Mouse (Mus musculus): ENCODE data around the gene C2cd5.

Gene C2cd5

DNA sequence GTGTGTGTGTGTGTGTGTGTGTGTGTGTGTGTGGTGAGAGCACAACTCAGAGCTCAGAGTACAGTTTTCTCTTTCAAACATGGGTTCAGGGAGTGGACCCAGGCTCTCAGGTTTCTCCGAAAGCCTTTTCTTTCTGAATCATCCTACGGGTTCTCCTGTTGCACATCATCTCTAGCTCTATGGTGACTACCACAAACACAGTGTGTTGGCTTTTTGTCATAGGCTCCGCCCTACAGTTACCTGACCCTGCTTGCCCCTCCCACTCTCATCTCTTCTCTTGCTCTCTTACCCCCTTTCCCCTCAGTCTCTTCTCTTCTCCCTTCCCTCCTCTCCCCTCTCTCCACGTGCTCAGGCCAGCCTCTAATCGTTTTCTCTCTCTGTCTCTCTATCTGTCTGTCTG, 15.6 kb upstream of the C2cd5 start:
- DNase-seq (ENCODE audit: low read depth, low spot score), result no peak

DNA sequence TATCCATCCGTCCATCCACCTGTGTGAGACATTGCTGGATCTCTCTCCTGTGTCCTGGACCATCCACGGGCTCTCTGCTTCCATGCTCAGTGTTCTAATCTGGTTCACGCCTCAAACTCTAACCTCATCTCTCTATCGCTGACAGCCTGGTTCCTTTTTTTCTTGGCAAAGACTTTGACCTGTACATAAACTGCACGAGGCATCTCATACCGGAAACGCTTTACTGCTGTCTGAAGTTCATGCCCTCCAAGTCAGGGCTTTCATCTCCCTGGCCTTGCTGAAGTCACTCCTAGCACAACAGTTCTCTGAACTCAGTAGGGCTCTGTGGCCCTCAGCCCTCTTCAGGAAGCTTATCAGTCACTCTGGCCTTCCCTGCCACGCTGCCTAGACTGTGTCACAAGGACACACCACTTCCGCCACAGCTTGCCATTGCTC, 15.1 kb upstream of the C2cd5 start:
- DNase-seq (ENCODE audit: low read depth, low spot score), result no peak

DNA sequence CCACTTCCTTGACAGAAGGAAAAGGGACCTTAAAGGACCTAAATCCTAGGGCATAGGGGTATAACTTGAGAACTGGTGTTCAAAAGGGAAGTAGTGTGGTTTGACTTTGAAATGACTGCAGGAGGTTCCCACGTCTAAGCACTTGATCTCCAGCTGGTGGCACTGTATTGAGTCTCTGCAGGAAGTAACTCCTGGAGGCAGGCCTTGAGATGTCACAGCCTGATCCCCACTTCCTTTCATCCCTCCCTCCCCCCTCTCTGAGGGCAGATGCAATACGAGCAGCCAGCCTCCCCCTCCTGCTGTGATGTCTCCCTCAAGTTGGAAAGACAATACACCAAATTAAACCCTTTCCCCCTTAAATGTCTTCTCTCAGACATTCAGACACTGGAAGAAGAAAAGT, 14.6 kb upstream of the C2cd5 start:
- DNase-seq (ENCODE audit: low read depth, low spot score), result no peak

DNA sequence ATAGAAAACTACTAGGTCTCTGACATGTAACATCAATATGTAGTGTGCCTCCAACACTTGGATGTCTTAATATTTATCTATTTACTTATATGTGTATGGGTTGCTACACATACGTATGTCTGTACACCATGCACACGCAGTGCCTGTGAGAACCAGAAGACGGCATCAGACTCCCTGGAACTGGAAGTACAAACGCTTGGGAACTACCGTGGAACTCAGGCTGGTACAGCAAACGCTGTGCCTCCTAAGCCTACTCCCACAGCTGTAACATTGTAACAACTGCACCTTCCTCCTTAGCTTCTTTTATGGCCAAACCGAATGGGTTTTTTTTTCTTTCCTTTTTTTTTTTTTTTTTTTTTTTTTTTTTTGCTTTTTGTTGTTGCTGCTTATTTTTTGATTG, 10.4 kb upstream of the C2cd5 start:
- no peak for DNase-seq (ENCODE audit: low read depth, low spot score)

DNA sequence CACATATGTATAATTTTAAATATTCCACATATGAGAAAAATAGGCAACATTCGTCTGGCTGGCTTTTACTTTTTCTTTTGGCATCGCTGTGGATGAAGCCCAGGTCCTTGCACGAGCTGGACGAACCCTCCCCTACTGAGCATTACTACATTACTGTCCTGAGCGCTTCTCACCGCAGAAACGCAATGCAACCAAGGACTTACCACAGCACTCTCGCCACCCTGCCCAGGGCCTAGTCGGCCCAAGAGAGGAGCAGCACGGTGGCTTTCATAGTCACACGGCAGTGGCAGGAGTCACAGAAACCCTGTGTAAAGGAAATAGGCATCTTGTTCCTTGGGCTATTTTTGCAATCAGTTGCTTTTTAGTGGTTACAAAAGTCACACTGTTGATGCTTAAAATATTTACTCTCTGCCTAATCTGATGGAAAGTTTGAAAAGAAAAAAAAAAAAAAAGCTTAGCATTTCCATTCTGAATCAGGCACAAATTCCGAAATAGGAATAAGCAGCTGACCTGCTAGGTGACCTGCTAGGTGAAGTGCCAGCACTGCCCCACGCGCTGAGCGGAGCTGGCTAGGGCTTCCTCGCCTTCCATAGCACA, 9.8 kb upstream of the C2cd5 start:
- DNase-seq (ENCODE audit: low read depth, low spot score), result no peak

DNA sequence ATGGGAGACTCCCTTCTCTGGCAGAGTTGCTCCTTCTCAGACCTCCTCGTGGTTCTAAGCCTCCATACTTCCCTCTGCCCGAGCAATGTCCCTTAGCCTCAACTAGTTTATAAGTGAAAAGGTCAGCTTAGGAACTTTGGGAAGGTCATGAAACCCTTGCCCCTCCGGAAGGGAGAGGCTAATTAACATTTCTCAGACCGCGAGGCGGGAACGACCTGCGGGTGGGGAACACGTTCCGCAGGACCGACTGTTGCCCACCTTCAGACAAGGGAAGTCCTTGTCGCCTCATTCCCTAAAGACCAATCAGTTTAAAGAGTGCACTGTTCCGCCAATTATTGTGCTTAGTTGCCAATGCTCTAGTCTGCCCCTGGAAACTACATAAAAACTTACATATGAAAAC, 8.1 kb upstream of the C2cd5 start:
- no peak for DNase-seq (ENCODE audit: low read depth, low spot score)

DNA sequence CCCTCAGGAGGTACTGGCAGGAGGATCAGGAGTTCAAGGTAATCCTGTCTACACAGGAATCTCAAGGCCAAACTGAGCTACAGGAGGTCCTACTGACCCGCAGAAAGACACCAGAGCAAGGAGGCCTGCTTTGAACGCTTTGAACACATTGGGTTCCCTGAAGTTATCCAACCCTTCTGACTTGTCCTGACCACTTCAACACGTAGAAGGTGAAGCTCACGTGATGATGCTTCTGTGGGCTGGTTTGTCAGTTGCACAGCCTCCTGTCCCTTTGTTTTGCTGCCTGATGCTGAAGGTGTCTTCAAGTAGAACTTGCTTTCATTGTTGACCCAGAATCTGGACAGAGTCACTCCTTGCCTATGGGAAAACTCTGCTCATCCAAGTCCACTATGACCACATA, 7.7 kb upstream of the C2cd5 start:
- DNase-seq (ENCODE audit: low read depth, low spot score), result no peak

DNA sequence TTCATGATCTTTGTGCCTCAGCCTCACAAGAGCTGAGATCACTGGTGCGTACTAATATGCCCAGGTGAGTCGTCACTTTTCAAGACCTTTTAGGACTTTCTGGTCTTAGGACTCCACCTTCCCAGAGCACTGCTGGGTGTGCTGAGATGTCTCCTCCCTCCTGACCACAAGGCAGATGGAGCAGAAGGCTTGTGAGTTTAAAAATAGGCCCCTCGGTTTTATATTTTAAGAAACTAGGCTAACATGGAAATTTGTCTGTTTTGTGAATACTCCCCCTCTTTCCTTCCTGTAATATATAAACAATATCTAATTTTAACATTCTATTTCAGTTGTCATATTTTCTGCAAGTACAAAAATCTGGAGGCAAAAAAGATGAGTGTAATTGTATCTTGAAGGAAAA, 5.8 kb upstream of the C2cd5 start:
- no peak for DNase-seq (ENCODE audit: low read depth, low spot score)

DNA sequence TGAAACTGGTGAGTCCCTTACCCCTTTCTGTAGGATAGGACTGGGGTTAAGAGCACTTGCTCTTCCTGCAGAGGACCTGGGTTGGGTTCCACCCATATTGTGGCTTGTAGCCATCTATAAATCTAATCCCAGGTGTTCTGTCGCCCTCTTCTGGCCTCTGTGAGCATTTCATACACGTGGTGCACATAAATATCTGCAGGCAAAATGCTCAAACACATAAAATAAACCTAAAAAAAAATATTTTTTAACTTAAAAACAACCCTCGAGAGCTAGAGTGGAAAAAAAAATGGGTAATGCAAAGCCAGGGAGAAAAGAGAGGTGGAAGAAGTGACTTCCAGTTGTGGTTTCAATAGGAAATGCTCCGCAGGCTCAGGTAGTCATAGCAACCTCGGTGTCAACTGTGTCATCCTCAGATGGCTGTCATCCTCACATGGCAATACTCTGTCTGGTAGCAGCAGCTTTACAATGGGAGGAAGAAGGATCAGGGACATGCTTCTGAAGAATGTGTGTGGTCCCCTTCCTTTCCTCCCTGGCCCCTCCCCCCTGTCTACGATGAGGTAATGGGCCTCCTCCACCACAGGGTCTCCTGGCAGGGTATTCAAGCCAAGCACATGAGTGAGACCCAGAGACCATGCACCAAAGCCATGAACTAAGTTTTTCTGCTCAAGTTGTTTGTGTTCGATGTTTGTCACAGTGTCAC, 4.2 kb upstream of the C2cd5 start:
- DNase-seq (ENCODE audit: low read depth, low spot score), result no peak

DNA sequence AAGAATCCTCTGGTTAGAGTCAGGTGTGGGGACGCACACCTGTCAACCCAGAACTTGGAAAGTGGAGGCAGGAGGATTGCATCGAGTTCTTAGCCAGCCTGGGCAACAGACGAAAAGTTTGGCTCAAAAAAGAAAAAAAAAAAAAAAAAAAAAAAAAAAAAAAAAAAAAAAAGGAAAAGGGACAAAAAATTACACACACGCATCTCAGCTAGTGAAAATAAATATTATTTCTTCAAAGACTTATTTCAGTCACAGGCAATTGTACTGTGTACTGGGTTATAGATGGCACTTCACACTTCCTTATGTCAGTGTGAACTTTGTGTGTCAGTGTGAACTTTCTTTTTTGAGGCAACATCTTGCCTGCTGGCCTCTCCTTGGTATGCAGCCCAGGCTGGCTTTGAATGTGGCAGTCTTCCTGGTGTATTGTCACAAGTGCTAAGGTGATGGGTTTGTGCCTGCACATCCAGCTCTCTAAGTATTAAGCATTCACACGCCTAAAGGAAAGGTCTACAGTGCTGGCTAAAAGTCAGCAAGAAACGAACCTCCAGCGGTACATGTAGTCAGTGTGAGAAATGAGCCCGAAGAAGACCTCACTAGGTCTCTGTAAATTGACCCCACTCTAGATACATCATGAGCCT, 656 bp upstream of the C2cd5 start:
- no peak for DNase-seq (ENCODE audit: low read depth, low spot score)

DNA sequence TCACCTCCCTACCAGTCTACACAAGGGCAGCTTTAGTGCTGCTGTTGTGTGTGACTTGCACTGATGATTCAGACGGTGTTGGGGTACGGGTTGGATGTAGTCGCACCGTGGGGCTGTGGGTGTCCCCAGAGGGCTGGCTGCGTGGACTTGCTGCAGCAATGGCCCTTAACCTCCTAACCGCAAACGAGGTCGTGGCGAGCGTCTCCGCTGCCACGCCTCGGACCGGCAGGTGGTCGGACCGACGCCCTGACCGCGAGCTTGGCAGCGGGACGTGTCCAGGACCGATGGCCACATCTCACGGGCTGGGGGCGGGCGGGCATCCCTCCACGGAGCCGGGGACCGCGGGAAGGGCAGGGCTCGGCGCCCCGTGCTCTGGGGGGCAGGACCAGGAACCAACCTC, 660 bp downstream of the C2cd5 start:
- peak; percentile 11 for DNase-seq (ENCODE audit: low read depth, low spot score)

DNA sequence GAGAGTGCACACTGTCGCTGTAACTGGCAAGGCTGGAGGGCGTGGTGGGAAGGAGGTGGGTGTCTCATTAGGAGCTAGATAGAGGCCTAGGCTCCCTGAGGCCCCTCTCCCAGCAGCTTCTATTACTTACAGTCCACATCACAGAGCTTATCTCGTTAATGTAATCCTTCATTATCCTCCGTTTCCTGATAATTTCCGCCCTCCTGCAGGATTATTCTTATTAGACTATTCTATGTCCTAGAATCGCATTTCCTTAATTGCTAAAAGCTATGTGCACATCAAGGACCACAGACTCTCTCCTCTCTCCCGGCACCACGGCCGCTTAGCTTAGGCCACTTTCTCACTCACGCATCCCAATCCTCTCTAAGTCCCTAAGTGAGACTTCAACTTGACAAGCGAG, 4.8 kb downstream of the C2cd5 start:
- DNase-seq (ENCODE audit: low read depth, low spot score), result peak; percentile 15

DNA sequence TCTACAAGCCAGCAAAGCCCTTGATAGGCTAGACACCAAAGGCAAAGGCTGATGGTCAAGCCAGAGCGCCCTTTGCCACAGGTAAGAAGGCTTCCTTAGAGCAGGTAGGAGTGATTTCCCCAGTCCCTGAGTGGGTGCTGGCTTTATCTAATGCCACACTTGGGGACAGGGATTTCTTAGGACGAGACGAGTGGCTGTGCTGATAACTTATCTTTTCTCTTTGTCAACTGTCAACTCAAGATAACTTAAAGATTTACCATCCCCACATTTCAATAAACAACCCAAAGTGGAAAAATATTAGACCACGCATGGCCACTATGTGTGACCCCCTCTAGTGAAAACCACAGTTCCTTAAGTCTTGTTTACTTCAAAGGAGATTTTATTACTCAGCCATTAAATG, 7.1 kb downstream of the C2cd5 start:
- no peak for DNase-seq (ENCODE audit: low read depth, low spot score)

DNA sequence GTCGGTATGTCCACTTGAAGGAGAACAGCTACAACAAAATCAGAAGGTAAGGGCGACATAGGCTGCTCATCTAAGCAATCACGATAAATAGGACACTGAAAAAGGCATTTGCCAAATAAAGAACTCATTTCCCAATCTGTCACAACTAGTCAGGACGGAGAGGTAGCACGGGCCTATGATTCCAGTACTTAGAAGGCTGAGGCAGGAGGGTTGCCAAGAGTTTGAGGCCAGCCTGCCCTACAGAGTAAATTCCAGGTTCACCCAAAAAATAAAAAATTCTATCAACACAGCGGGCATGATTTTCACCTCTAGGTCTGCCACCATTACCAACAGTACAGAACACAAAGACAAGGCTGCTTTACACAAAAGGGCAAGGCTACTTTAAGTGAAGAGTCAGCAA, 8.9 kb downstream of the C2cd5 start:
- no peak for DNase-seq (ENCODE audit: low read depth, low spot score)

DNA sequence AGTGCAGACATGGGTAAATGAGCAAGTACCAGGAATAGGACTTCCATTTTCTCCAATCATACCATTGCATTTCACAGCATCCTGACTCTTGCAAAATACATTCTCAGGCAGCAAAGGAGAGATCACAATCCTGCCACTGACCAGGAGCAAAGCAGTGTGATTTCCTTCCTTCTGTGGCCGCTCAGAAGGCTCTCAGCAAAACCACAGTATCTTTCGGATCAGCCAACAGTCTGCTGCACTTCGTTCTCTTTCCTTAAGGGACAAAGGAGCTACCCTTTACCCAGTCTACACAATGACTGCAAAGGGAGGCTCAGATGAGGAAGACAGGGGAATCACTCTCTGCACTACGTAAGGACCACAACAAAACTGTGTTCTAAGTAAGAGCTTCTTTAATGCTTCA, 12.6 kb downstream of the C2cd5 start:
- no peak for DNase-seq (ENCODE audit: low read depth, low spot score)

DNA sequence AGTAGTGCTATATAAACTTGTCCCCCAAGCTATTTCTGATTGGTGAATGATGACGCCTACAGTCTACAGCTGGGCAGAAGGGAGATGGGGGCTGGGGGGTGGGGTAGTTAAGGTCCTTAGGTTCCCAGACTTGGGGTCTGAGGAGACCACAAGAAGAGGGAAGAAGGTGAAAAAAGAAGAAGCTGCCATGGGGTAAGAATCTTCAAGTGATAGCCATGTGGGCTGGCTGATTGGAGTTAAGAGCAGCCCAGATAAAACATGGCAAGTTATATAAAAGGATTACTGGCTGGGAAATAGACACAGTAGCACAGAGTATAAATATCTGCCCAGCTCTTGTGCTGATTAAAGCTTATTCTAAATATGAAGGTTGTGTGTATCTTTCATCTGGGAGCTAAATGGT, 14.0 kb downstream of the C2cd5 start:
- DNase-seq (ENCODE audit: low read depth, low spot score), result no peak

DNA sequence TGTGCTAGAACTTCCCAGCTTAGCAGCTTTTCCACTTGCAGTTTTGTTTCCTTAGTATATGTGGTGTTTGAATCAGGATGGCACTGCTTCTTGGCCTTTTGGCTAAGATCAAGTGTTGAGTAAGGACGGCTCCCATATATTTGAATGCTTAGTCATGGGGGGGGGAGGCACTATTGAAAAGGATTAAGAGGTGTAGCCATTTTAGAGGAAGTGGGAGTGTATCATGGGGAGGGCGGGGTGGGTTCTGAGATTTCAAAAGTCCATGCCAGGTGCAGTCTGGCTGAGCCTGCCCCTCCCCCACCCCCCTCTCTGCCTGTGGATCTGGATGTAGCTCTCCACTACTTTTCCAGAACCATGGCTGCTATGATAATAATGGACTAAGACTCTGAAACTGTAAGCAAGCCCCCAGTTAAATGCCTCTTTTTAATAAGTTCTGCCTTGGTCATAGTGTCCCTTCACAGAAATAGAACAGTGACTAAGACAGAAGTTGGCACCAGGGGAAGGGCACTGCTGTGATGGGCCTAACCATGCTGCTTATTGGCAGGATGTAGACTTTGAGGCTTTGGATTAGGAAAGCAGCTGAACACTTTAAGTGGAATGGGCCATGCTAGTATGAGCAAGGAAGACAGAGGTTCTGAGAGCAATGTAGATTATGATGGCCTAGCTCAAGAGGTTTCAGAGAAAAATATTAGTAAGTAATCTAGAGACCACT, 15.5 kb downstream of the C2cd5 start:
- no peak for DNase-seq (ENCODE audit: low read depth, low spot score)

DNA sequence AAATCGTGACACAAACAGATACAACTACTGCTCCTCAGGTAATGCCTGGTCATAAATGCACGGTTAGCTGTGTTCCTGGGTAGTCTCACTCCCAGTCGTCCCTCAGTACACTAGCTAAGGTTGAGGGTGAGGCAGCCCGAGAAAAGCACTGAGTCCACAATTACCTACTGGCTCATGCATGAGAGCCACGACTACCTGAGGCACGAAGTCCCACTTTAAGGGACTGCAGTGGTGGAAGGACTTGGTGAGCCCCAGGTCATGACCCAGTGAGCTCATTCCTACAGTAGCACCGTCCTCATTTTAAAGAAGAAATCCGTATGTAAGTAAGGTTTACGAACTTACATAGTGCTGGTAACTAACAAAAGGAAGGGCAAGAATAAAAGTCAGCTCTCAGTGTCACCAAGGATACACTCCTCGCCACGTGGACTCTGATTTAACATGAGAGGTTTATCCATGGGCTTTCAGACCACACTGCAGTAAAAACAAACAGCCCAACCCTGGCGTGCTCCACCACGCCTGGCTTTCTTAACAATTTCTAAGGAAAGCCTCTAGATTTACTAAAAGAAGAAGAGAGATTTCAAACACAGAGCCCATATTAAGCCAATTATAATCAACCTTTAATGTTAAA, 18.3 kb downstream of the C2cd5 start:
- DNase-seq (ENCODE audit: low read depth, low spot score), result no peak

DNA sequence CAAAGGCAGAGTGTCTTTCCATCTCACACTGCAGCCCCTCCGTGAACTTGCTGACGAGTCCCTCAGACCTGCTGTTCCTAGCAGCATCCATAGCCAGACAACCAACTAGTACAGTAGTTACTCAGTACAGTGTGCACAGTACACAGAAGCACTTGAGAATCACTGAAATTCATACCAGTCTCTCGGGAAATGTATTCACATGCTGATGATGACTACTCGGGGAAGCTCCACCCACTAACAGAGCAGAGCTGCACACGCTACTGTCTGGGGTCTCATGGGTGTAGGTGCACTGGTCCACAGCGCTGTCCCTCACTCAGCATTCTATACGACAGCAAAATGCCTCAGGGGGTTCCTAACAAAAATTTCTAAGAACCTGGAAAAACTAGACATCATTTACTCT, 19.2 kb downstream of the C2cd5 start:
- no peak for DNase-seq (ENCODE audit: low read depth, low spot score)

DNA sequence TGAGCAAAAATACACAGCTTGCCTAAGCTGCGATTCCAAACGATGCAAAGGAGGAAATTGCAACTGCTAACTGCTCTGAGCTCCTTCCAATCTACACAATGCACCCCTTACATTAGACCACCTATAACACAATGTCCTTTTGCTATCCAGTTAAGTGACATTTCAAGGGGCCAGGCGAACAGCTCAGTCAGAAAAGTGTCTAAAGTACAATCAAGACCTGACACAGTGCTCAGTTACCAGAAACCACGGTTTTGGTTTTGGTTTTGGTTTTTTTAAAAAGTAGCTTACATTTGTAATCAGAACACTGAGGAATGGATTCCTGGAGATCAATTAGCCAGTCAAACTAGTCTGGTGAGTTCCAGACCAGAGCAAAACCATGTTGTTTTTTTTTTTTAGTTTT, 20.8 kb downstream of the C2cd5 start:
- no peak for DNase-seq (ENCODE audit: low read depth, low spot score)

DNA sequence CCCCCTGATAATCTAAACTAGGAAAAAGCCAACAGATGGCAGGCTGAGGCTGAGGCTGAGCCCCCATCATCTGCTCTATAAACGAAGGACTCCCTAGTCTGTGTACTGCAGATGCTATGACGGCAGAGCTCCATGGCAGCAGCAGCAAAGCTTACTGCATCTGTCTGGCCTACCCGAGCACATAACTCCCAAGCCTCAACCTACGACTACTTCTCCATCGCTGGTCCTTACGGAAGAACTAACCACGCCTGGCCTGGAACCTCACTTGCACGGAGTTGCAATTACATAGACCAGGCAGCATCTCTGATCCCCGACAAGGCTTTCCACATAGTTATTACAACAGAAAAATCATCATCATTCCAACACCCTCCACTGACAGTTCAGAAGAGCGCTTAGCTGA, 23.5 kb downstream of the C2cd5 start:
- DNase-seq (ENCODE audit: low read depth, low spot score), result no peak

DNA sequence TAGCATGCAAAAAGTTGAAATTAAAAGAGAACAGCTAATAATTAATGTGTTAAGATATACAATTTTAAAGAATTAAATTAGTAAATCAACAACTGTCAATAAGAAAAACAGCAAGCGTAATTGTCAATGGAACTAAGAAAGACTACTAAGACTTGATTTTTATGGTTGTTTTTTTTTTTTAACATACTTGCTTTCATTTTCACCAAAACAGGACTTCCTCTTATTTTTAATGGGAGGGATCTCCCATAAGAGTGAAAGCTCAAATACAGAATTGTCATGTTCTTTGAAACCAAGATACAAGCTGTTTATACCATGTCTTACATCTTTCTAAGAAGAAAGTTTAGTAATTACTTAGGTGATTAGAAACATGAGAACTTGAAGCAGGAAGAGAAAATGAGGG, 26.0 kb downstream of the C2cd5 start:
- DNase-seq (ENCODE audit: low read depth, low spot score), result no peak

Measured in retina, adult 2 months (tissue).